Mouse (Mus musculus) ES-E14 (cell line): ENCODE data around the gene Adora1. TPM values are rescaled to one million over a fixed set of nuclear protein-coding genes. Genes with fewer than 3 reads are reported as not detected.

ENCODE experiments used
- DNase-seq: peaks from one replicate; pipeline ENCODE4 v3.0.0-alpha.2; 2013; ENCODE audit warnings: low read depth, low spot score
- H3K27ac ChIP-seq: 2 replicates; pipeline ENCODE4 v1.5.1; 2012; ENCODE audit warnings: low read depth, mild to moderate bottlenecking, low read length, moderate library complexity, mixed read lengths; ENCODE audit not compliant: poor library complexity, insufficient read depth, severe bottlenecking
- H3K36me3 ChIP-seq: 2 replicates; pipeline ENCODE4 v1.6.1; 2012; ENCODE audit warnings: mild to moderate bottlenecking, low read length, moderate library complexity, mixed read lengths; ENCODE audit not compliant: control insufficient read depth, poor library complexity, insufficient read depth, severe bottlenecking
- H3K4me1 ChIP-seq, 2 experiments: fragments of 150-350 bp in 1 of 2; sonication (generic) in 1 of 2; 2 replicates each; pipeline ENCODE4 v1.6.1; 2012; ENCODE audit warnings: low read length in 2 of 2, mild to moderate bottlenecking in 1 of 2, mixed read lengths in 1 of 2; ENCODE audit not compliant: control insufficient read depth in 2 of 2, insufficient read depth in 2 of 2, poor library complexity in 1 of 2
- H3K4me3 ChIP-seq, 2 experiments: fragments of 150-350 bp in 1 of 2; sonication (generic) in 1 of 2; 2 replicates each; pipeline ENCODE4 v1.5.1; 2012; ENCODE audit warnings: low read length in 2 of 2, low read depth in 1 of 2, mild to moderate bottlenecking in 1 of 2, mixed read lengths in 1 of 2; ENCODE audit not compliant: insufficient read depth in 1 of 2, poor library complexity in 1 of 2, severe bottlenecking in 1 of 2
- H3K9ac ChIP-seq: 2 replicates; pipeline ENCODE4 v1.6.1; 2012; ENCODE audit warnings: low read depth, mild to moderate bottlenecking, low read length, mixed read lengths; ENCODE audit not compliant: poor library complexity, insufficient read depth, severe bottlenecking
- H3K9me3 ChIP-seq: fragments of 150-350 bp; sonication (generic); 2 replicates; pipeline ENCODE4 v1.6.1; 2012; ENCODE audit warnings: low read depth, mild to moderate bottlenecking, low read length; ENCODE audit not compliant: control insufficient read depth, insufficient read depth
- CHD2 ChIP-seq: IDR thresholded peaks from 2 replicates; pipeline ENCODE4 v1.6.1; 2014; ENCODE audit warnings: mild to moderate bottlenecking, low read depth, low read length, inconsistent platforms
- HCFC1 ChIP-seq: IDR thresholded peaks from 2 replicates; pipeline ENCODE4 v1.6.1; 2012; ENCODE audit warnings: low read length, inconsistent platforms, borderline replicate concordance; ENCODE audit not compliant: insufficient read depth
- MAFK ChIP-seq: IDR thresholded peaks from 2 replicates; pipeline ENCODE4 v1.6.1; 2014; ENCODE audit warnings: mild to moderate bottlenecking, low read depth, low read length, inconsistent platforms; ENCODE audit not compliant: insufficient read depth
- ZC3H11A ChIP-seq: IDR thresholded peaks from 2 replicates; pipeline ENCODE4 v1.6.1; 2012; ENCODE audit warnings: low read depth, mild to moderate bottlenecking, inconsistent platforms, low read length, borderline replicate concordance
- ZNF384 ChIP-seq: IDR thresholded peaks from 2 replicates; pipeline ENCODE4 v1.6.1; 2012; ENCODE audit warnings: low read depth, low read length, inconsistent platforms
- in situ Hi-C, 2 experiments: fragments of 600-800 bp; cut with MboI; formaldehyde crosslinking; loops; one replicate each; pipeline ENCODE4 v1.15.1; 2025; ENCODE audit warnings: low sequenced_read_pairs in 2 of 2, inconsistent platforms in 1 of 2; ENCODE audit not compliant: unreplicated experiment in 2 of 2
- total RNA-seq: library from RNA; depleted of rRNA; stranded (reverse); fragments of 300-350 nt; gene quantifications from 2 replicates; pipeline ENCODE4 v1.2.3, GENCODE M21; 2012

The Adora1 gene
- total RNA-seq, 1 experiment, result 0.58 TPM

DNA sequence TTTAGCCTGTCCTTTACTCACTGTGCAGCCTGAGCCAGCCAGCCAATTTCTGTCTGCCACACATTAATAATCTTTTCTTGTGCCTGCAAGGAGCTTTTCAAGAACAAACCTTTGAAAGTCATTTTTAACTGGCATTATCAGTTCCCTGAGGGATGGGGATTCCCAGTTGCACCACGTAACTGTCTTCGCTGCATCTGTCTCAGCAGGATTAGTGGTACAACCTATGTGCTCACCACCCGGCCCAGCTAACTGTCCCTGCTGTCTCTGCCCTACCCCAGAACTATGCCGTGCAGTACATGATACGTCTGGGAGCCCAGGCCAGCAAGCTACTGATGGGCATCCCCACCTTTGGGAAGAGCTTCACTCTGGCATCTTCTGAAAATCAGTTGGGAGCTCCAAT is 47.0 kb downstream of the Adora1 start:
- in situ Hi-C loops, result no loop called here
- Histone ChIP-seq H3K27ac (peak overlapping the region; percentile 35; the same call in 1 of the 2 replicates), H3K4me1 (peaks cover 8 to 15% of the 10 kb centered on the region in 2 experiments), H3K9ac (peak overlapping the region; percentile 13; the same call in 1 of the 2 replicates), H3K36me3 (no peaks in the 10 kb centered on the region), H3K4me3 (no peak overlapping the region), H3K9me3 (no peaks in the 10 kb centered on the region)
- TF ChIP-seq HCFC1 (no peak), MAFK (no peak)
- no peak for DNase-seq

DNA sequence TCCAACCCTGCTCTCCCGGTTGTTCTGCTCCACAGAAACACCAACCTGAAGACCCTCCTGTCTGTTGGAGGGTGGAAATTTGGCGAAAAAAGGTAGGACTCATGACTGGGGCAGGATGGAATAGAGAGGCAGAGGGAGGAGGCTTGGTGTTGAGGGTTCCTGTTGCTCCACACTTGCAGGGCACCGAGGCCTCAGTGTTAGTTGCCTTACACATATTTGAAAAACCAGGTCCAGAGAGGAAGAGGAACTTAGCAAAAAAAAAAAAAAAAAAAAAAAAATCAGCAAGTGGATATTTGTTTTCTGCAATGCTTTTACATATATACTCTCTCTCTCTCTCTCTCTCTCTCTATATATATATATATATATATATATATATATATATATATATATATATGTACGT is 51.1 kb downstream of the Adora1 start:
- H3K27ac ChIP-seq, result no peak overlapping the region
- no peak for DNase-seq
- H3K36me3 ChIP-seq, result no peaks in the 10 kb centered on the region
- in situ Hi-C loops, result no loop called here
- no peak for TF ChIP-seq ZNF384
- TF ChIP-seq ZC3H11A, result no peak
- no peak for TF ChIP-seq HCFC1
- no peak for TF ChIP-seq CHD2
- no peak for TF ChIP-seq MAFK
- H3K9me3 ChIP-seq, result no peaks in the 10 kb centered on the region
- no peak overlapping the region for H3K4me3 ChIP-seq
- H3K4me1 ChIP-seq, result peaks cover 5 to 8% of the 10 kb centered on the region in 2 experiments; a peak in 3 of 4 replicates
- H3K9ac ChIP-seq, result no peak overlapping the region

DNA sequence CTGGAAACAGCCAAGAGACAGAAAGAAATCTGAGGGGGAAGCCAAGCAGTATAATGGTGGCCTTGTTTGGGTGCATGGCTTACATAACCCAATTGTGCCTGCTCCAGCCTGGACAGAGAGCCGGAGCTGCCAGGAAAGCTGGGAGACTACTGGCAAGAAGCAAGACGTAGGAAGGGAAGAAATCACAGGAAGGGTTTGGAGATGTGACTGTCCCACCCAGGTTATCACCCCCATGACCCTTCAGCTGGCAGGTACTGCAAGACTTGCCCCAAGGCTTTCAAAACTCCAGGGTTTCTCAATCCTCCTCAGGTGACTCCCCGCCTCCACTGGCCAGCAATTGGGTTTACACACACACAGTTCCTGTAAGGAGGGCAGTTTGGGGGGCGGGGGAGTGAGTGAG is 53.2 kb downstream of the Adora1 start, which contains the start of gene Chil1:
Gene Chil1, plus strand, starts transcription at position 152 of the 400 bp plus-strand sequence.
- H3K4me3 ChIP-seq, result no peak within 1 kb of the TSS
- H3K9me3 ChIP-seq, result no peaks in the 10 kb centered on the region
- no peaks in the 10 kb centered on the region for H3K36me3 ChIP-seq
- no peak for DNase-seq
- no peak within 1 kb of the TSS for H3K9ac ChIP-seq
- H3K4me1 ChIP-seq, result 0 out of 4 replicates have a peak, but pooled peaks cover 0 to 2% of the 10 kb centered on the region in 2 experiments
- no peak within 1 kb of the TSS for H3K27ac ChIP-seq
- no peak for TF ChIP-seq ZNF384
- in situ Hi-C loops, result no loop called here

DNA sequence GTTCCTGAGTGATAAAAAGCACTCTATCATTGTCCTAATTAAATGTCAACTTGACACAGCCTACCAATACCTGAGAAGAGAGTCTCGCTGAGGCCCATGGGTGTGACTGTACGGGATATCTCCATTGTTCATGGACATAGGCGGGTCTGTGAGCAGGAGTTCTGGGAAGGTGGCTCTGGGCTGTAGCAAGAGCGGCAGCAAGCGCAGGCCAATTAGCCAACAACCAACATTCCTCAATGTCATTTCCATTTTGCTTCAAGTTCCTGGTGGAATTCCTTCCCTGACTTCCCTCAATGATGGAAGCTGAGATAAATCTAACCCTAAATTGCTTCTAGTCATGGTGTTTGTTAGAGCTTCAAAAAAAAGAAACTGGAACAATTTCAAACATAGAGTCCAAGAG is 57.3 kb downstream of the Adora1 start:
- Histone ChIP-seq H3K4me1 (0 out of 4 replicates have a peak, but pooled peaks cover 0 to 2% of the 10 kb centered on the region in 2 experiments), H3K27ac (no peak overlapping the region), H3K36me3 (no peaks in the 10 kb centered on the region), H3K4me3 (no peak overlapping the region), H3K9me3 (no peaks in the 10 kb centered on the region), H3K9ac (no peak overlapping the region)
- no peak for TF ChIP-seq MAFK
- TF ChIP-seq CHD2, result no peak
- no peak for TF ChIP-seq ZNF384
- no peak for TF ChIP-seq HCFC1
- TF ChIP-seq ZC3H11A, result no peak
- DNase-seq, result no peak
- in situ Hi-C loops, result no loop called here

DNA sequence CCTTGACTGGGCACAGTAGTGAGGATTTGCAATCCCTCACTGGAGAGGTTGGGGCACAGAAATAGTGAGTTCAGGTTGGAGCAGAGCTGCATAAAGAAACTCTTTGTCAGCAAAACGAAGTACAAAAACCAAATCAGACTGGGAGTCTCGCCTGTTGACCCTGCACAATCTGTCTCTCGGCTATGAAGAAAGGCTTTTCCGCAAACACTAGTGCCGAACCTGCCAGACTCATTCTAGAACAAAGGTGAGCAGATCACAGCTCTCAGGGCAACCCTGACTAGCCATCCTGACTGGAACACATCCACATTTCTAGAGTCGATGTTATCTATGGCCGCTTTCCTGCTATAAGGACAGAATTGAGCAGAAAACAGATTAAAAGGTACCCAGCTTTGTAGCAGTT is 62.1 kb downstream of the Adora1 start:
- Histone ChIP-seq H3K4me3 (no peak overlapping the region), H3K36me3 (no peaks in the 10 kb centered on the region), H3K27ac (no peak overlapping the region), H3K9ac (no peak overlapping the region), H3K4me1 (0 out of 4 replicates have a peak, but pooled peaks cover 0 to 2% of the 10 kb centered on the region in 2 experiments), H3K9me3 (no peaks in the 10 kb centered on the region)
- in situ Hi-C loops, result no loop called here
- TF ChIP-seq ZNF384 (no peak), ZC3H11A (no peak), MAFK (no peak), CHD2 (no peak), HCFC1 (no peak)
- DNase-seq, result no peak
